Mouse (Mus musculus) midbrain, postnatal 0 days (tissue): ENCODE data around the gene Stk24. TPM values are rescaled to one million over a fixed set of nuclear protein-coding genes. Genes with fewer than 3 reads are reported as not detected.

Experiments used
- ATAC-seq: fragments of 200-750 bp; cut with Nextera tagmentation; 2 replicates; pipeline ENCODE4 v1.8.0; 2017; ENCODE audit warnings: moderate number of reproducible peaks, mild to moderate bottlenecking, moderate TSS enrichment, moderate library complexity; ENCODE audit not compliant: low FRiP score
- DNase-seq: peaks from one replicate; pipeline ENCODE4 v3.0.0-alpha.2; 2015; ENCODE audit warnings: low spot score
- H3K27ac ChIP-seq: fragments of 300-500 bp; sonication (generic); 2 replicates; pipeline ENCODE4 v1.5.1; 2014; ENCODE audit warnings: low read depth, mild to moderate bottlenecking, low read length, mixed read lengths
- H3K27me3 ChIP-seq: fragments of 300-500 bp; sonication (generic); 2 replicates; pipeline ENCODE4 v1.6.1; 2014; ENCODE audit warnings: low read length, control low read depth, mixed read lengths; ENCODE audit not compliant: insufficient read depth
- H3K36me3 ChIP-seq: fragments of 300-500 bp; sonication (generic); 2 replicates; pipeline ENCODE4 v1.6.1; 2014; ENCODE audit warnings: low read length, control low read depth, mixed read lengths; ENCODE audit not compliant: insufficient read depth
- H3K4me1 ChIP-seq: fragments of 300-500 bp; sonication (generic); 2 replicates; pipeline ENCODE4 v1.6.1; 2014; ENCODE audit warnings: mild to moderate bottlenecking, control low read depth, antibody characterized with exemption, low read length, mixed read lengths; ENCODE audit not compliant: insufficient read depth
- H3K4me2 ChIP-seq: fragments of 300-500 bp; sonication (generic); 2 replicates; pipeline ENCODE4 v1.6.1; 2014; ENCODE audit warnings: low read depth, mild to moderate bottlenecking, low read length, mixed read lengths; ENCODE audit not compliant: poor library complexity, severe bottlenecking
- H3K4me3 ChIP-seq: fragments of 300-500 bp; sonication (generic); 2 replicates; pipeline ENCODE4 v1.5.1; 2014; ENCODE audit warnings: low read depth, mild to moderate bottlenecking, low read length, moderate library complexity
- H3K9ac ChIP-seq: fragments of 300-500 bp; sonication (generic); replicated peaks from 2 replicates; pipeline ENCODE4 v1.6.1; 2014; ENCODE audit warnings: mild to moderate bottlenecking, low read length, moderate library complexity, mixed read lengths; ENCODE audit not compliant: poor library complexity, severe bottlenecking
- H3K9me3 ChIP-seq: fragments of 300-500 bp; sonication (generic); 2 replicates; pipeline ENCODE4 v1.6.1; 2016; ENCODE audit warnings: low read length, control low read depth
- CTCF ChIP-seq: IDR thresholded peaks from 2 replicates; pipeline ENCODE4 v1.5.1; 2016; ENCODE audit warnings: antibody characterized with exemption, mild to moderate bottlenecking
- WGBS: fragments of 180-500 bp; shearing (Covaris S2); extraction: QIAGEN DNeasy Blood & Tissue Kit; methylation state at CpG from one replicate; pipeline ENCODE4 v1.1.7; 2014; 5-methylcytosine and 5-hydroxymethylcytosine counted together
- polyA plus RNA-seq: library from polyadenylated mRNA; unstranded; fragments of >200 nt; fragmentation: Nextera tagmentation; extraction: Ambion mirVana; gene quantifications from 2 replicates; pipeline ENCODE4 v1.2.1, GENCODE M21; 2015
- total RNA-seq: library from RNA; depleted of rRNA; stranded (reverse); fragments of >200 nt; gene quantifications from 2 replicates; pipeline ENCODE4 v1.2.3, GENCODE M21; 2014

Stk24 gene
- total and polyA plus RNA-seq, 2 experiments from 2014 or later: 12.8 to 19.5 TPM

DNA sequence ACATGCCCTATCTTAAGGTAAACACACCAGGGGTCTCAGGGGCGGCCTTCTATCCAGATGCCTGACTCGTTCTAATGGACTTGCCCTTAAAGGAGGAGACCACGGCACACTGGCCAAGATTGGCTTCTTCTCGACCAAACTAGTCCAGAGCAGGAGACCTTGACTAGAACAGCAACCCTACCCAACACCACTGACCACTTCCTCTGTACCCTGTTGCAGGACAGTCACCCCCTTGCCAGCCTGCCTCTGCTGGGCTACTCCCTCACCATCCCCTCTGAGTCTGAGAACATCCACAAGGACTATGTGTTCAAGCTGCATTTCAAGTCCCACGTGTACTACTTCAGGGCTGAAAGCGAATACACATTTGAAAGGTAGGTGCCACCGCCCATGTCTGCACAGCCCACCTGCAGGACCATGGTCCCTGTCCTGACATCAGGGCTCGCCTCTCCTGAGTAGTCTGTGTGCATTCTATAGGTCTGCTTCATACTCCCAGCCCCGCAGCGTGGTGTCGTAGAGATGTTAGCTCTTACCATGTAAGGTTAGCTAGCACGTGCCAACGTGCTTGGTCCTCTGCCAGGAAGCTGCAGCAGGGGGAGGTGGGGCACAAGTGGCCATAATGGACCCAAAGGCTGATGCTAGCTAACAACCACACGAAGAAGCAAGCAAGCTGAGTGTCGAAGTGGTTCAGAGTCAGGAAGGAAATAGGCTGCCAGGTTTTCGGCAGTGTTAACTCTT lies 99.0 kb downstream of the Stk24 start:
- no peak for TF ChIP-seq CTCF
- DNase-seq (no peak), ATAC-seq (no peak)
- Histone ChIP-seq H3K4me3 (no peak overlapping the region), H3K27ac (no peak overlapping the region), H3K9me3 (no peaks in the 10 kb centered on the region), H3K4me2 (no peak overlapping the region), H3K4me1 (no peaks in the 10 kb centered on the region), H3K9ac (no peak overlapping the region), H3K36me3 (peaks cover 56% of the 10 kb centered on the region), H3K27me3 (no peaks in the 10 kb centered on the region)
- 83% methylated on average over 16 of the region's 16 CpGs for WGBS

DNA sequence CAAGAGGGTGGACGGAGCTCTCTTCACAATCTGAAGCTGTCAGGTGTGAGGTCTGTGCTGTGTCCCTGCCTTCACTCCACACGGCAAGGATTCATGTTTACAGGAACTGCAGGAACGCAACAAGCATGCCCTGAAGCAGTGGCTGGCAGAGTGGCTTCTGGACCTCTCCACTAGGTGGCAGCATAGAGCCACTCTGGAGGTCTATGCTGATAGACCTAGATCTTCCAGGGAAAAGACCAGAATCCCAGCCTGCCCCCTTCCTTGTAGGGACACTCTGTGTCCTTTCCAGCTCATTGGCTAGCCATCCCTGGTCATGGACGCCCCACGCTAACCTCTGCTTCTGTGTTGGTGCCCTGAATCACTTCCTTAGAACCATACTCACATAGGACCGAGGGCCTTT lies 100.7 kb downstream of the Stk24 start:
- H3K4me2 ChIP-seq: no peak overlapping the region
- peaks cover 63% of the 10 kb centered on the region for H3K36me3 ChIP-seq
- H3K4me3 ChIP-seq: no peak overlapping the region
- DNase-seq: peak; percentile 92
- ATAC-seq: peak; percentile 65
- H3K4me1 ChIP-seq: no peaks in the 10 kb centered on the region
- H3K9me3 ChIP-seq: no peaks in the 10 kb centered on the region
- H3K27ac ChIP-seq: no peak overlapping the region
- no peaks in the 10 kb centered on the region for H3K27me3 ChIP-seq
- WGBS: 33% methylated on average over 6 of the region's 6 CpGs
- peak; percentile 99 for TF ChIP-seq CTCF
- H3K9ac ChIP-seq: no peak overlapping the region

DNA sequence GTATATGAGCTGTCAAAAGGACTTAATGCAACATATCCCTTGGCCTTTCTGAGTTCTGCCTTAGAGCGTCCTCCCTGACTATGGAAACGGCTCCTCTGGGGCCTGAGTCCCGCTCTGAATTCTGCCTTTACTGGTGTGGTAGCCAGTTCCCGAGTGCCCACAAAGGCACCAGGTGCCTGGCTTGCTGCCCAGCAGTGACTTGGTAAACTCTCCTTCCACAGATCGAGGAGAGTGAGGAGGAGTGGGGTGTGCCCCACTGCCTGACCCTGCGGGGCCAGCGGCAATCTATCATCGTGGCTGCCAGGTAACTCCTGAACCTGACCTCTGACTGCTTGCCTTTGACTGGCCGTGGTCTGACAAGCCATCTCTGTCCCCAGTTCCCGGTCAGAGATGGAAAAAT lies 103.8 kb downstream of the Stk24 start:
- 92% methylated on average over 10 of the region's 10 CpGs for WGBS
- Histone ChIP-seq H3K9me3 (no peaks in the 10 kb centered on the region), H3K36me3 (peaks cover 72% of the 10 kb centered on the region), H3K4me2 (no peak overlapping the region), H3K4me3 (no peak overlapping the region), H3K4me1 (no peaks in the 10 kb centered on the region), H3K9ac (no peak overlapping the region), H3K27me3 (no peaks in the 10 kb centered on the region), H3K27ac (no peak overlapping the region)
- DNase-seq (no peak), ATAC-seq (no peak)
- no peak for TF ChIP-seq CTCF

DNA sequence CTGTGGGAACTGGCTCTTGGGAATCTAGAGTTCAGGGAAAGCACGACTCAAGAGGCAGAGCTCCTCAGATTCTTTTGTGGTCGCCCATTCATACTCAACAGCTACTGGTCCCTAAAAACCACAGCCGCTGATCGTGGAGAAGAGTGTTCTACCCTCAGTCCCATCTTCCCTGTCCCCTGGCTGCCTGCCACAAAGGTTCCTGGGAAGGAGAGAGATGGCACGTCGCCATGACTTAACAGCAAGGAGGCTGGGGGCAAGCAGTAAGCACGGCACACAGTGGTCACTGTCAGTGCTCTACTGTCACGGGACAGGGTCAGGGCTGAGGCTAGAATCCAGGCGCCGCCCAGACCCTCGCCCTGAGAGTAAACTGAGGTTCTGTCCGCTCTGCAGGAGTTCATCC lies 104.8 kb downstream of the Stk24 start:
- no peaks in the 10 kb centered on the region for H3K4me1 ChIP-seq

DNA sequence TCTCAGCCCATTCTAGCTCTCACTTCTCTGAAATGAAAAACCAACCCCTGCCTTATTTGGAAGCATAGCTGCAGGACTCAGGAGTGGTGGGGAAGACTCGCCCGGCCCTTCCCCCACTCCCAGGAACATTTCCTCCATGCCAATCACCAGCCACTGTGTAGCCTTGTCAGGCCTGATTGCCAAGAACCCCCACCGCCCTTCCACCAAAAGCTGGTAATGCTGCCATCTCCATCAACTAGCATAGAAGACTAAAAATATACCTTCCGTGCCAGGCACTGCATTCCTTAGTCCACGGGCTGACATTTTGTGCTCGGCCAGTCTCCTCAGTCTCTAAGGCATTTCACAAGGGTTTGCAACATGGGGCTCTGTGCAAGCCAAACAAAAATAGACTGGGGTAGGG lies 109.3 kb downstream of the Stk24 start:
- Histone ChIP-seq H3K9ac (no peak overlapping the region), H3K9me3 (no peaks in the 10 kb centered on the region), H3K4me2 (no peak overlapping the region), H3K4me3 (no peak overlapping the region), H3K27me3 (no peaks in the 10 kb centered on the region), H3K4me1 (no peaks in the 10 kb centered on the region), H3K27ac (no peak overlapping the region), H3K36me3 (peaks cover 48% of the 10 kb centered on the region)
- no peak for TF ChIP-seq CTCF
- ATAC-seq: no peak
- 89% methylated on average over 6 of the region's 6 CpGs for WGBS
- no peak for DNase-seq

More for the DNA sequence above, 104.8 kb downstream of the Stk24 start:
- H3K27me3 ChIP-seq: no peaks in the 10 kb centered on the region
- no peaks in the 10 kb centered on the region for H3K9me3 ChIP-seq
- DNase-seq (no peak), ATAC-seq (no peak)
- 79% methylated on average over 11 of the region's 12 CpGs for WGBS
- H3K4me2 ChIP-seq: no peak overlapping the region
- no peak overlapping the region for H3K9ac ChIP-seq
- H3K36me3 ChIP-seq: peaks cover 70% of the 10 kb centered on the region
- TF ChIP-seq CTCF: no peak
- H3K4me3 ChIP-seq: no peak overlapping the region
- no peak overlapping the region for H3K27ac ChIP-seq

DNA sequence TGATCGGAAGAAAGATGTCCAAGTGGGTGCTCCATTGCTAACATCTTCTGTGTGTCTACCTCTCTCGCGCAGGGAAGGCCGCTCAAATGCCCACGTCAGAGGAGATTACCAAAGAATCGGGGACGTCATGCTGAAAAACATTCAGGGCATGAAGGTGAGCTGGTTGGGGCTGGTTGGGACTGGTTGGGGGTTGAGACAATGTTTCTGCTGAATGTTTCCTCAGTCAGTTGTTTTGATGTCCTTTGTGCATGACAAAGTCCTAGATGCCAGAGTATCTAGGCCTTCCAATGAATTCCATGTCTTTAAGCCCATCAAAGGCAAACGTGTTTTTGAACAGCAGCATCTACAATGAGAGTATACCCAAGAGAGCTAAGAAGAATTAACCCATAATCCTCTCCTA lies 112.0 kb downstream of the Stk24 start:
- Histone ChIP-seq H3K9me3 (no peaks in the 10 kb centered on the region), H3K4me3 (no peak overlapping the region), H3K36me3 (peaks cover 35% of the 10 kb centered on the region), H3K27me3 (no peaks in the 10 kb centered on the region), H3K4me2 (no peak overlapping the region), H3K27ac (no peak overlapping the region), H3K4me1 (no peaks in the 10 kb centered on the region), H3K9ac (no peak overlapping the region)
- DNase-seq: no peak
- 65% methylated on average over 8 of the region's 8 CpGs for WGBS
- no peak for TF ChIP-seq CTCF
- no peak for ATAC-seq
